Mouse (Mus musculus) spleen, postnatal 14 days (tissue): ENCODE data around the gene Smg9.

ENCODE experiments used
- DNase-seq, 2 experiments: peaks; one replicate each; pipeline ENCODE4 v3.0.0; 2021 to 2022; ENCODE audit warnings: low spot score in 2 of 2

The Smg9 gene

DNA sequence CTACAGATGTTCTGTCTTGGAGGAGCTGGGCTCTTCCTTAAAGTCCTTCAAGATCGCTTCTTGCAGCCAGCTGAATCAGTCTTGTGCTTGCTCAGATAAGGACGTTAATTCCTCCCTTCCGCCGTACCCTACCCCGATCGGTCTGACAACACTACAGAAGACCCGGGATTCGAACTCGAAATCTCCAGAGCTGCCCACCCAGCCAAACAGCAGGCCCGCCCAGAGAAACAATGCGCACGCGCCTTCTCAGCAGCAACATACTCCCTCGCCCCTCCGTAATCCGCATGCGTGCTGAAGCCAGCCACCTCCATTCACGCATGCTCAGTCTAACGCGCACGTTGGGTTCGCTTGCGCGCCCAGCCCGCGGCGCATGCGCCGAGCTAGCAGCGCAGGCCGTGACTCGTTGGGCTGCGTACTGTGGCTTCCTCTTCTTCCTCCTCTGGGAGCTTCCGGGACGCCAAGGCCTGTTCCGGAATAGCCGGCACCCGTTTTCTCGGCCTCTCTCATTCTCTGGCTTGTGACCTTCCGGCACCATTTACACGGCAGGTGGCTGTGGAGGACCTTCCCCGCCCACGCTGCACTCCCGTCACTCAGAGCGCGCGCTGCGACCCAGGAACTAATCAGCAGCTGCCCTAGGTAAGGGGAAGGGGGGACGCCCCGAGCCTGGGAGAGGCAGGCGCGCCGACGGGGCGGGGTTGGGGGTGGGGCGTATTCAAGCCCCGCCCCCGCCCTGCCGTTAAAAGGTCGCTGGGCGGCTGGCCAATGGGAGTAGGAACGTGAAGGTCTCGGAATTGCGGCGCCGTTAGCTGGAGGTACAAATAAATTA is at the start of gene Smg9:
TSS of gene Smg9 (plus strand) at position 364 of the 826 bp plus-strand sequence.
- peak; percentile 92 for DNase-seq

- DNase-seq = no peak
Observed at GRCm38 (mm10) chr7:24355646-24356045, 43.8 kb upstream of the Smg9 start.

GRCm38 (mm10) chr7:24356081-24356480 is 43.3 kb upstream of the Smg9 start:
- no peak for DNase-seq

- DNase-seq = peak in 1 of 2 experiments; percentile 29
Observed at GRCm38 (mm10) chr7:24357899-24358298, 41.5 kb upstream of the Smg9 start.

GRCm38 (mm10) chr7:24359269-24359668 is 40.1 kb upstream of the Smg9 start:
- no peak for DNase-seq

DNA sequence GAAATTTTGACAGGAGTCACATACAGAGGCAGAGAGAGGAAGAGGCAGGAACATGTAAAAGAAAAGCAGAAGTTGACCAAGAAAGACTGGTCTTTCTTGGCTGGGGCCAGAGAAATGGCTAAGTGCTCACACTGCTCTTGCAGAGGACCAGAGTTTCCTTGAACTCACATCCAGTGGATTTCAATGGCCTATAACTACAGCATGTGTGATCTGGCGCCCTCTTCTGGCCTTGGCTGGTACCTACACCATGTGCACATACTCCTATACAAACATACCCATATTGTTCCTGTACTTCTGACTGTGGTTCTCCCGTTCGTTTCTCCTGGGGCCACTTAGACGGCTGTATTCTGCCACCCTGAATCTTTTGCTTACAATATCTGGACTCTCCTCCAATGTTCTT is 38.4 kb upstream of the Smg9 start:
- DNase-seq = no peak

GRCm38 (mm10) chr7:24363228-24363627 is 36.2 kb upstream of the Smg9 start:
- peak; percentile 28 to 68 for DNase-seq

GRCm38 (mm10) chr7:24364827-24365226 is 34.6 kb upstream of the Smg9 start:
- DNase-seq = peak; percentile 84 to 88

- DNase-seq = no peak
Observed at GRCm38 (mm10) chr7:24365258-24366014, 34.0 kb upstream of the Smg9 start.

DNA sequence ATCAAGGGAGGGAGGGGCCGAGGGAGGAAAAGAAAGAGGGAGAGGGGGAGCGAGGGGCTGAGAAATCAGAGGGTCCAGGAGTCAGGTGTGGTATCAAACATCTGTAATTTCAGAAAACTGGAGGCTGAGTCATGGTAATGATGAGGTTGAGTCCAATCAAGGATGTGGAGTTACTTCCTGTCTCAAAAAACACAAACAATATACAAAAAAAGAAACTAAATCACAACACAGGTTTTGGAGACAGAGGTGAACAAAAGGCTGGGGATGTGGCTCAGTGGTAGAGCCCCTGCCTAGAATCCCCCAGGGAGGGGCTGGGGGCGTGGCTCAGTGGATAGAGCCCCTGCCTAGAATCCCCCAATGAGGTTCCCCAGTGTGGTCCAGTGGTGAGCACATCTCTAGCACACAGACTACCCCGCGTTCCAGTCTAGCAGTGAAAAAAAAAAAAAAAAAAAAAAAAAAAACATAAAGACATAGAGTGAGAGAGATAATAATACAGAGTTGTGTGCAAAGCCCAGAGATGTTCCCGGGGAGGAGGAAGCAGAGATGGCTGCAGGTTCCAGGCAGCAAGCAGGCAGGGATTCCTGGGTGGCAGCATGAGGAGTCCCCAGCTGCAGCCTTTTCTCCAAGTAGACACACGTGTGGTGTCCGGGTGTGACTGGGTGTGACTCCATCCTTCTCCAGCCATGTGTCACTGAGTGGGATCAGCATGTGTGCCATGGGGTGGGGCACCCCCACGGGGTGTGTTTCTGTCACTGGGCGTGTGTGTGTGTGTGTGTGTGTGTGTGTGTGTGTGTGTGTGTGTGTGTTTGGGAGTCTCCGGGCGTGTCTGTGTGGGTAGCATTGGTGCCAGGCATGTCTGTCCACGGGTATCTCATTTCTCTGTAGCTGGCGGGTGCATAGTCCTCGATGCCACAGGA is 32.4 kb upstream of the Smg9 start:
- DNase-seq = no peak

- DNase-seq = no peak
Observed at GRCm38 (mm10) chr7:24368226-24368625, 31.2 kb upstream of the Smg9 start.

- no peak for DNase-seq
Observed at GRCm38 (mm10) chr7:24368946-24369345, 30.5 kb upstream of the Smg9 start.

GRCm38 (mm10) chr7:24369731-24370541 is 29.5 kb upstream of the Smg9 start, which contains the start of gene Kcnn4:
TSS of gene Kcnn4 (plus strand) at chr7:24370263.
- DNase-seq = peak; percentile 45 to 48

GRCm38 (mm10) chr7:24371012-24371808 is 28.2 kb upstream of the Smg9 start:
- peak; percentile 51 to 62 for DNase-seq

- DNase-seq = no peak
Observed at GRCm38 (mm10) chr7:24371809-24372145, 27.6 kb upstream of the Smg9 start.

DNA sequence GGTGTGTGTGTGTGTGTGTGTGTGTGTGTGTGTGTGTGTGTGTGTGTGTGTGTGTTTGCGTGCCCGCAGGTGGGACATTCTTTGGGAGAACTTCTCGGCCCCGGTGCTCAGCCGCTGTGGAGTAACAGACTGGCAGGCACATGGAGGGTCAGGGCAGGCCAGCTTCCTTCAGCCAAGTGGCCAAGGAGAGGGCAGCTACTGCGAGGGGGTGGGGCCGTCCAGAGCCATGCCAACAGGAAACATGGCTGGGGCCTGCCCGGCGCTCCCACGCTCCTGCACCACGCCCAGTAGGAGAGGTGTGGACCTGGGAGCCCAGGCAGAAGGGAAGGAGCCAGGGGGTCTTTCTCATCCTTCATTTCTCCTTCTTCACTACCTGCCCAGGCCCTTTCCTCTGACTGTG is 27.1 kb upstream of the Smg9 start:
- peak; percentile 58 to 62 for DNase-seq

DNA sequence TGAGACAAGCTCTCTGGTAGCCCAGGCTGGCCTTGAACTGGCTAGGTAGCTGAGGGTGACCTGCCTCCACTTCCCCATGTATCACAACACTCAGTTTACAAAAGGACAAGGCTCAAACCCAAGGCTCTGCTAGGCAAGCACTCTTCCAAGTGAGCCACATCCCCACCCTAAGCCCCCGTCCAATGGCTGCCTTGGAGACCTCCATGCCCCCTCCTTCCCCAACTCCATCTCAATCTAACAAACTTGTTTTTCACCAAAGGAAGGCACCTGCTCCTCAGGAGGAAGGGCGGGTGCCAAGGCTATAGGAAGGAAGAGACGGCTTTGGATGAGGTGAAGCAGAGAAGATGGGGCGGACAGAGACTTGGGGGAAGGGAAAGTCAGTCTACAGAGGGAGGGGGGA is 26.6 kb upstream of the Smg9 start:
- peak in 1 of 2 experiments; percentile 24 for DNase-seq

GRCm38 (mm10) chr7:24373538-24374379 is 25.7 kb upstream of the Smg9 start:
- DNase-seq = peak; percentile 60 to 67

GRCm38 (mm10) chr7:24376456-24376855 is 23.0 kb upstream of the Smg9 start:
- no peak for DNase-seq
